Mouse (Mus musculus): ENCODE measurements at regions not wholly inside any gene's neighbourhood (a gene's known extent, or its start where the extent isn't known, plus 50 kb on each side); places are given as distances from the start of the nearest gene placed in this dataset.

GRCm38 (mm10) chr8:127778352-127779020 lies 579.9 kb upstream of the Nrp1 start:
- TF ChIP-seq ZNF384 (IDR thresholded peaks at IDR 0.05; ENCODE audit: low read depth, low read length) = no peak
- TF ChIP-seq CHD2 (IDR thresholded peaks at IDR 0.05; ENCODE audit: low read depth, low read length) = no peak

Measured in ES-E14 (cell line).